Mouse (Mus musculus): ENCODE measurements at regions not wholly inside any gene's neighbourhood (a gene's known extent, or its start where the extent isn't known, plus 50 kb on each side); places are given as distances from the start of the nearest gene placed in this dataset.

GRCm38 (mm10) chr9:87850133-87850532 is 119.1 kb upstream of the Tbx18 start:
- H3K9me3 ChIP-seq (ENCODE audit: low read length): no peaks in the 10 kb centered on the region
- no peak overlapping the region for H3K27ac ChIP-seq (ENCODE audit: low read depth, low read length)
- H3K27me3 ChIP-seq (ENCODE audit: insufficient read depth, low read length): no peaks in the 10 kb centered on the region
- no peak overlapping the region for H3K9ac ChIP-seq
- no peaks in the 10 kb centered on the region for H3K4me1 ChIP-seq (ENCODE audit: insufficient read depth)
- ATAC-seq (no peak), DNase-seq (no peak)
- 96% methylated on average over 1 of the region's 1 CpGs for WGBS
- H3K36me3 ChIP-seq (ENCODE audit: insufficient read depth): no peaks in the 10 kb centered on the region
- TF ChIP-seq CTCF (IDR thresholded peaks at IDR 0.05; ENCODE audit: low read depth): no peak
- H3K4me3 ChIP-seq (ENCODE audit: low read depth, low read length): no peak overlapping the region
- no peak overlapping the region for H3K4me2 ChIP-seq (ENCODE audit: low read depth)

GRCm38 (mm10) chr9:87861588-87861987 is 130.5 kb upstream of the Tbx18 start:
- 37% methylated on average over 1 of the region's 1 CpGs for WGBS
- Histone ChIP-seq H3K27ac (ENCODE audit: low read depth, low read length) (no peak overlapping the region), H3K27me3 (ENCODE audit: insufficient read depth, low read length) (no peaks in the 10 kb centered on the region), H3K4me3 (ENCODE audit: low read depth, low read length) (no peak overlapping the region), H3K4me2 (ENCODE audit: low read depth) (no peak overlapping the region), H3K9me3 (ENCODE audit: low read length) (peaks cover 4% of the 10 kb centered on the region; the same call in 1 of the 2 replicates), H3K4me1 (ENCODE audit: insufficient read depth) (no peaks in the 10 kb centered on the region), H3K9ac (no peak overlapping the region), H3K36me3 (ENCODE audit: insufficient read depth) (no peaks in the 10 kb centered on the region)
- no peak for TF ChIP-seq CTCF (IDR thresholded peaks at IDR 0.05; ENCODE audit: low read depth)
- peak; percentile 73 for ATAC-seq
- DNase-seq: no peak

- Histone ChIP-seq H3K36me3 (ENCODE audit: insufficient read depth) (no peaks in the 10 kb centered on the region), H3K9me3 (ENCODE audit: low read length) (peaks cover 4% of the 10 kb centered on the region; the same call in 1 of the 2 replicates), H3K27ac (ENCODE audit: low read depth, low read length) (no peak overlapping the region), H3K9ac (no peak overlapping the region), H3K4me2 (ENCODE audit: low read depth) (no peak overlapping the region), H3K4me3 (ENCODE audit: low read depth, low read length) (no peak overlapping the region), H3K27me3 (ENCODE audit: insufficient read depth, low read length) (no peaks in the 10 kb centered on the region), H3K4me1 (ENCODE audit: insufficient read depth) (no peaks in the 10 kb centered on the region)
- ATAC-seq: no peak
- DNase-seq: no peak
- 64% methylated on average over 6 of the region's 6 CpGs for WGBS
- no peak for TF ChIP-seq CTCF (IDR thresholded peaks at IDR 0.05; ENCODE audit: low read depth)
These were observed 134.2 kb upstream of the Tbx18 start for GRCm38 (mm10) chr9:87865236-87865635.

- no peak overlapping the region for H3K9ac ChIP-seq
- 86% methylated on average over 6 of the region's 6 CpGs for WGBS
- no peak overlapping the region for H3K27ac ChIP-seq (ENCODE audit: low read depth, low read length)
- no peak for ATAC-seq
- no peaks in the 10 kb centered on the region for H3K36me3 ChIP-seq (ENCODE audit: insufficient read depth)
- no peaks in the 10 kb centered on the region for H3K27me3 ChIP-seq (ENCODE audit: insufficient read depth, low read length)
- H3K4me3 ChIP-seq (ENCODE audit: low read depth, low read length): no peak overlapping the region
- no peak for TF ChIP-seq CTCF (IDR thresholded peaks at IDR 0.05; ENCODE audit: low read depth)
- H3K4me2 ChIP-seq (ENCODE audit: low read depth): no peak overlapping the region
- no peak for DNase-seq
- H3K9me3 ChIP-seq (ENCODE audit: low read length): no peaks in the 10 kb centered on the region
- no peaks in the 10 kb centered on the region for H3K4me1 ChIP-seq (ENCODE audit: insufficient read depth)
These were observed 141.4 kb upstream of the Tbx18 start for GRCm38 (mm10) chr9:87872384-87872905.

- Histone ChIP-seq H3K9ac (no peak overlapping the region), H3K4me2 (ENCODE audit: low read depth) (no peak overlapping the region), H3K4me1 (ENCODE audit: insufficient read depth) (no peaks in the 10 kb centered on the region), H3K27me3 (ENCODE audit: insufficient read depth, low read length) (no peaks in the 10 kb centered on the region), H3K27ac (ENCODE audit: low read depth, low read length) (no peak overlapping the region), H3K9me3 (ENCODE audit: low read length) (no peaks in the 10 kb centered on the region), H3K36me3 (ENCODE audit: insufficient read depth) (no peaks in the 10 kb centered on the region), H3K4me3 (ENCODE audit: low read depth, low read length) (no peak overlapping the region)
- TF ChIP-seq CTCF (IDR thresholded peaks at IDR 0.05; ENCODE audit: low read depth): no peak
- WGBS: 56% methylated on average over 1 of the region's 1 CpGs
- no peak for ATAC-seq
- no peak for DNase-seq
These were observed 151.5 kb upstream of the Tbx18 start for GRCm38 (mm10) chr9:87882587-87882986.

GRCm38 (mm10) chr9:87883069-87883468 is 152.0 kb upstream of the Tbx18 start:
- DNase-seq: peak; percentile 12
- Histone ChIP-seq H3K9ac (no peak overlapping the region), H3K4me3 (ENCODE audit: low read depth, low read length) (no peak overlapping the region), H3K27ac (ENCODE audit: low read depth, low read length) (no peak overlapping the region), H3K9me3 (ENCODE audit: low read length) (no peaks in the 10 kb centered on the region), H3K4me1 (ENCODE audit: insufficient read depth) (no peaks in the 10 kb centered on the region), H3K36me3 (ENCODE audit: insufficient read depth) (no peaks in the 10 kb centered on the region), H3K4me2 (ENCODE audit: low read depth) (no peak overlapping the region), H3K27me3 (ENCODE audit: insufficient read depth, low read length) (no peaks in the 10 kb centered on the region)
- ATAC-seq: peak; percentile 74
- TF ChIP-seq CTCF (IDR thresholded peaks at IDR 0.05; ENCODE audit: low read depth): no peak

- Histone ChIP-seq H3K9ac (no peak overlapping the region), H3K4me3 (ENCODE audit: low read depth, low read length) (no peak overlapping the region), H3K4me1 (ENCODE audit: insufficient read depth) (no peaks in the 10 kb centered on the region), H3K27ac (ENCODE audit: low read depth, low read length) (no peak overlapping the region), H3K36me3 (ENCODE audit: insufficient read depth) (no peaks in the 10 kb centered on the region), H3K4me2 (ENCODE audit: low read depth) (no peak overlapping the region), H3K27me3 (ENCODE audit: insufficient read depth, low read length) (no peaks in the 10 kb centered on the region), H3K9me3 (ENCODE audit: low read length) (no peaks in the 10 kb centered on the region)
- 14% methylated on average over 4 of the region's 4 CpGs for WGBS
- ATAC-seq (peak; percentile 43; the same call in 1 of the 2 replicates), DNase-seq (no peak)
- TF ChIP-seq CTCF (IDR thresholded peaks at IDR 0.05; ENCODE audit: low read depth): no peak
These were observed 163.0 kb upstream of the Tbx18 start for GRCm38 (mm10) chr9:87894051-87894450.
